Mouse (Mus musculus) lung, postnatal 10 days (tissue): ENCODE measurements at regions not wholly inside any gene's neighbourhood (a gene's known extent, or its start where the extent isn't known, plus 50 kb on each side); places are given as distances from the start of the nearest gene placed in this dataset.
"Not testable (repeated sequence)": the region's sequence is repeated elsewhere in the genome, so short reads cannot be mapped to it uniquely, and the experiment has no call there.

ENCODE experiments used
- DNase-seq: peaks from one replicate; pipeline ENCODE4 v3.0.0; 2021

DNA sequence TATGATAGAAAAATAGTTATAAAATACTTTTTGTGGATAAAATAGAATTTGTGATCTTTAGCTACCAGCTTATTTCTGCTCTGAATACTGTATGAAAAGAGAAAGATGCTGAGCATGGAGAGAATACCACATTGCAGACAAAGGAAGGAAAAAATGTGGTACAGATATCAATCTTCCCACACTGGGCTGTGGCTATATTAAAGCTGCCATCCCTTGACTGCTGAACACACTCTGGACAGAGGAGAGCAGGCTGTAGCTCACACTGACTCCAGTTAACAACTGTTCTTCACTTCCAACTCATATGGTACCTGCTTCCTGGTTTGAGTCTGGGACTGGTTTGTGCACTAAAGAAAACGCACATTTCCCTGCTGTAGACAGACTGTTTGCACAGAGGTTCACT lies 76.7 kb upstream of the Try4 start:
- no peak for DNase-seq

DNA sequence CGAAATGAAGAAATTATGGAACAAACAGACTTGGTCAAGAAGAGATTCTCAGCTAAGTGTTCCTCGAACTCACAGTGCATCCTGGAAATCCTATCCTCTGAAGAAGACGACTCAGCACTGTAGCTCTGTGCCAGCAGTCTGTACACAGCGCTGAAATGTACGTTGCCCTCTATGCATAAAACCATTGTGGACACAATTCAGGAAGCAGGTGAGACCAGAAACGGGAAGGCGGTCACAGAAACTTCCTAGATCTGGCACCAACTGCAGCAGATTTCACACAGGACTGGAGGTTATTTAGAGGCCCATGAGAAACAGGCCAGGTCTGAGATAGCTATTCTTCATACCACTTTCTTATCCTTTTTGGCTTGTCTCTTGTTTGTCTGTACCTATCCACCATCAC lies 83.7 kb upstream of the Try4 start:
- DNase-seq: no peak

DNA sequence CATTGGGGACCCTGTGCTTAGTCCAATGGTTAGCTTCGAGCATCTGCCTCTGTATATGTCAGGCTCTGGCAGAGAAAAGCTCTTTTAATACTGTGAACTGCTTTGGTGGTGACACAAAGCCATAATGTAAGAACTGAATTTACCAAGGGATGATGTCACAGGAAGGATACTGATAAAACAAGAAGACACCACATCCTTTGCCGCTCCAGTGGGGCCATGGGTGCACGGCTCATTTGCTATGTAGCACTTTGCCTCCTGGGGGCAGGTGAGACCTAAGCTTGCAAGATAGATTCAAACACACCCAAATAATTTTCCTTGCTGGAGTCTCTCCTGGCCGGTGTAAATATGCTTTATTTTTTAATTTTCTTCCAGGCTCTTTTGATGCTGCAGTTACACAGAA lies 86.2 kb upstream of the Try4 start:
- no peak for DNase-seq

DNA sequence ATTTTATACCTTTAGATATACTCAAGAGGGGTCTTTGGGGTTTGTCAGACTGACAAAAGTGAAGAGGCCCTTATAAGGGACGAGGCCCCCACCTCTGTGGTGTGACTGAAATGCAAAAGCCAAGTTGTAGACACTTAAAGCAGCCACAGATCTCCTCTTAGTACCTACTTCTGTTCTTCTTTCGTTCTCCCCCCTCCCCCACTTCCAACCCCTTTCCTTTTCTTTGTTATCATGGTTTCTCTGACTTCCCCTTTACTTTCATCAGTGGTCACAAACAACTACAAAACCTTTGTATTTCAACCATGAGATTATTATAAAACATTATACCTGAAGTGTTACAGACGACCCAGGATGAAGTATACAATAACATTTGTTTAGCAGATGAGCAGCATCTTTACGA lies 96.2 kb upstream of the Try4 start:
- DNase-seq: no peak

GRCm38 (mm10) chr6:41202882-41203281 lies 99.2 kb upstream of the Try4 start:
- no peak for DNase-seq

GRCm38 (mm10) chr6:41202302-41202701 lies 99.8 kb upstream of the Try4 start:
- DNase-seq: no peak

GRCm38 (mm10) chr6:41194464-41194863 lies 107.6 kb upstream of the Try4 start:
- DNase-seq: no peak

- DNase-seq: no peak
These were observed 110.2 kb upstream of the Try4 start for GRCm38 (mm10) chr6:41191734-41192326.

DNA sequence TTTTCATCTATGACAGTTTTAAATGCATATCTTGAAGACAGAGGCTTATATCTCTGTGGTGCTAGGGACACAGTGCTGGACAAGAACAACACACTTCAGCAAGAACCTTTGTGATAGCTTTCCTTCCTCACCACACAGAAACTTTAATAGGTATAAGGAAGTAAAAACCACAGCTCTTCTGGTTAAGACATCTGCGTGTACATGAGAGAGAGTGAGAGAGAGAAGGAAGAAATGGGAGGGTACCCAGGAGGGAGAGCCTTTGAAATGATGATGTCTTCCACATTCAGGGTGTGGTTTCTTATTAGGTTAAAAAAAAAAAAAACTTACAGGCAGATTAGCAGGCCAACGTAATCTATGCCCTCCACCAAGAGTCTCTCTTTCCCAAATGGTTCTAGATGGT lies 113.2 kb upstream of the Try4 start:
- DNase-seq: no peak

- DNase-seq: no peak
These were observed 114.1 kb upstream of the Try4 start for GRCm38 (mm10) chr6:41187966-41188365.

GRCm38 (mm10) chr6:41178896-41179295 lies 123.2 kb upstream of the Try4 start:
- no peak for DNase-seq

GRCm38 (mm10) chr6:41178019-41178418 lies 124.0 kb upstream of the Try4 start:
- DNase-seq: no peak

- no peak for DNase-seq
These were observed 124.9 kb upstream of the Try4 start for GRCm38 (mm10) chr6:41177152-41177551.

DNA sequence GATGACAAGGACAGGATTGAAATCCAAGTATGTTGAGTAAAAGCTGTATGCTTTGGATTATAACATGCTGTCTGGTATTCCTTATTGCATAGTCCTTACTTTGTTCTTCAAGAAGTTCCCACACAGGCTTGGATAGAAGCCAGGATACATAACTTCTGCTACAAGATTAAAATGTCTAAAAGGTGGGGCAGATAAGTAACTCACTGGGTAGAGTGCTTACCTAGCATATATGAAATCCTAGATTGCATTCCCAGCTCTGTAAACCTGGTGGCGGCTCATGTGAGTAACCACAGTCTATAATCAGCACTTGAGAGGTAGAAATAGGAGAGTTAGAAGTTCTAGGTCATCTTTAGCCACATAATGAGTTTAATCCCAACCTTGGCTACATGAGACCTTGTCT lies 126.0 kb upstream of the Try4 start:
- DNase-seq: no peak

- no peak for DNase-seq
These were observed 128.2 kb upstream of the 2210010C04Rik start for GRCm38 (mm10) chr6:41163491-41163890.

- no peak for DNase-seq
These were observed 126.4 kb upstream of the 2210010C04Rik start for GRCm38 (mm10) chr6:41161693-41162092.

GRCm38 (mm10) chr6:41152101-41152500 lies 116.8 kb upstream of the 2210010C04Rik start:
- no peak for DNase-seq

GRCm38 (mm10) chr6:41151542-41151941 lies 116.2 kb upstream of the 2210010C04Rik start:
- DNase-seq: no peak

DNA sequence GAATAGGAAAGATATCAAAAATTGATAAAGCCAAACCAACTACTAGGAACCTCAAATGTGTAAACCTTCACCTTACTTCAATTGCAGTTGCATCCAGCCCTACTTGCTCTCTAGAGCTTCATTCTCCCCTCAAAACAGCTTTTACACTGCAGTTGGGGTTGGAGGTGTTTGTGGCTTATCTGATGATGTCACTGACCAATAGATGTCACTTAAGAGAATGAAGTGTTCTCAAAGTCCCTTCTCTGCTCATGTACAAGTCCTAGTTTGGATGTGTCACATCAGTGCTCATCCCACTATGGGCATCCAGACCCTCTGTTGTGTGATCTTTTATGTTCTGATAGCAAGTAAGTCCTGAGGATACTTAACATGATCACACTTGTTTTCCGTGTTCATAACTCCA lies 105.6 kb upstream of the 2210010C04Rik start:
- no peak for DNase-seq

DNA sequence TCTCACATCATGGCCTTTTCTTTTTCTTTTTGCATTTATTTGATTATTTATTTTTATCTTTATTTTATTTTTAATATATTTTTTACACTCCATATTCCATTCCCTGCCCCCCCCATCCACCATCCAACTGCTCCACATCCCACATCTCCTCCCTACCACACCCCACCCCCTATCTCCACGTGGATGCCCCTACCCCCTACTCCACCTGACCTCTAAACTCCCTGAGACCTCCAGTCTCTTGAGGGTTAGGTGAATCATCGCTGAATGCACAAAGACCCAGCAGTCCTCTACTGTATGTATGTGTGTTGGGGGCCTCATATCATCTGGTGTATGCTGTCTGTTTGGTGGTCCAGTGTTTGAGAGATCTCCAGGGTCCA lies 102.1 kb upstream of the 2210010C04Rik start:
- DNase-seq: not testable (repeated sequence)

DNA sequence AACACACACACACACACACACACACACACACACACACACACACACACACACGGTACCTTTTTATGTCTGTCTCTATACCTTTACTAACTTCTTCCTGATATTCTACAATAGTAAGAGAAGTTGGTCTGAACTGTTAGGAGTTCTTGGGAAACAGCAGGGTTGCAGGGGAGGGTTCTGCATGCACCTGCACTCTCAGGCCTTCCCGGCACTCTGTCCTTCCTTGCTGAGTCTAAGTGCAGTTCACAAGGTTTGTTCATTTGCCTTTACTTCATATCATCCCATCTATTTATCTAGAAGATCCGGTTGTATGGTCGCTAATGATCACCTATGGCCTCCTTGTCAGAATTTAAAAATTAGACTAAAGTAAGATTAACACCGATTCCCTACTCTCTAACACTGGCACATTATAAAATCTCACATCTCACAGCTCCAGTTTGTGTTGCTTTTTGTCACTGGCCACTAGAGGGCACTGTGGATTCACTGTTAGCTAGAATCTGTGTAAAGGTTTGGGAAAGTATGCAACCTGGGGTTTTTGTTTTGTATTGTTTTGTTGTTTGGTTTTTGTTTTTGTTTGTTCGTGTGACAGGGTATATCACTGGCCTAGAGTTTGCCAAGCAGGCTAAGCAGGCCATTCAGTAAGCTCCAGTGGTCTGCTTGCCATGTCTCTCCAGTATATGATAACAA lies 101.5 kb upstream of the 2210010C04Rik start:
- peak; percentile 38 for DNase-seq

DNA sequence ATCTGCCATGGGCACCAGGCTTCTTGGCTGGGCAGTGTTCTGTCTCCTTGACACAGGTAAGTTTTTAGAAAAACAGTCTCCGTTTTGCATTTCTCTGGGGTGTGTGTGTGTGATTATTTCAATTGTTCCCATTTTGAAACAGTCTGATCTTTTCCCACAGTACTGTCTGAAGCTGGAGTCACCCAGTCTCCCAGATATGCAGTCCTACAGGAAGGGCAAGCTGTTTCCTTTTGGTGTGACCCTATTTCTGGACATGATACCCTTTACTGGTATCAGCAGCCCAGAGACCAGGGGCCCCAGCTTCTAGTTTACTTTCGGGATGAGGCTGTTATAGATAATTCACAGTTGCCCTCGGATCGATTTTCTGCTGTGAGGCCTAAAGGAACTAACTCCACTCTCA lies 99.9 kb upstream of the 2210010C04Rik start:
- DNase-seq: no peak

- DNase-seq: no peak
These were observed 94.6 kb upstream of the 2210010C04Rik start for GRCm38 (mm10) chr6:41129906-41130305.

DNA sequence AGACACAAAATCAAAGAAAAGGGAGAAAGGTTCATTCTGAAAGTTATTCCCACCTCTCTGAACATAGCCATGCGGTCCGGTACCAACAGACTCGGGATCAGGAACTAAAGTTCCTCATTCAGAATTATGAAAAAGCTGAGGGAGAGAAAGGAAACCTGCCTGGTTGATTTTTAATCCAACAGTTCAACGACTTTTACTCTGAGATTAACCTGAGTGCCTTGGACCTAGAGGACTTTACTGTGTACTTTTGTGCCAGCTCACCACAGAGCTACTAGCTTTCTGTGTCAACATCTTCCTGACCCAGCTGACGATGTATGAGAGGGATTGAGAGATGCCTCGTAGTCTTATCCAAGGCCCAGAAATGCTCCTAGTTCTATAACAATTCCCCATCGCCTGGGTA lies 92.5 kb upstream of the 2210010C04Rik start:
- no peak for DNase-seq

GRCm38 (mm10) chr6:41126855-41127254 lies 91.5 kb upstream of the 2210010C04Rik start:
- no peak for DNase-seq
